16 mouse cellular contexts compared by ENCODE assay signal in genomic region chr2:59339776-59340539, GRCm38 (mm10).
DNase-seq lines count a peak whose midpoint lies in the region; ATAC-seq and TF ChIP-seq lines count a peak whose summit lies in the region.
"Had no signal": no experiment of that assay in that cellular context is flagged by ENCODE, and none has a peak within 500 bp of the region (broad histone marks: within the 10 kb centered on the region; RNA-seq: fewer than 3 reads in every experiment).

No protein-coding gene starts in this region.

- TF ChIP-seq CTCF in thymus, adult 2 months (IDR thresholded peaks at IDR 0.05; ENCODE audit: borderline replicate concordance, control insufficient read depth, extremely low read depth, insufficient read depth, low read length, poor library complexity): no peak
- no peak for TF ChIP-seq CTCF in bone marrow, adult 2 months (IDR thresholded peaks at IDR 0.05; ENCODE audit: control insufficient read depth, insufficient read depth, low read length)
- no peak for TF ChIP-seq CTCF in kidney, postnatal 0 days (IDR thresholded peaks at IDR 0.05; ENCODE audit: low read depth)

- no peaks in the 10 kb centered on the region for H3K36me3 ChIP-seq in thymus, adult 2 months (ENCODE audit: control insufficient read depth, insufficient read depth, low read length)
- H3K36me3 ChIP-seq in kidney, postnatal 0 days (ENCODE audit: insufficient read depth, low read length): peaks cover 28% of the 10 kb centered on the region

- H3K27ac ChIP-seq in thymus, adult 2 months (ENCODE audit: control insufficient read depth, insufficient read depth, low read length): peak overlapping the region; percentile 10; the same call in 1 of the 2 replicates
- 0 out of 2 replicates have a peak overlapping the region, but pooled peaks have one; percentile 14 for H3K27ac ChIP-seq in bone marrow, adult 2 months (ENCODE audit: control insufficient read depth, insufficient read depth, low read depth, low read length, poor library complexity)
- no peak overlapping the region for H3K27ac ChIP-seq in kidney, postnatal 0 days
- H3K27ac ChIP-seq: forebrain, embryonic 12.5 days had no signal

- no peaks in the 10 kb centered on the region for H3K27me3 ChIP-seq in thymus, adult 2 months (ENCODE audit: control insufficient read depth, insufficient read depth, low read length)
- no peaks in the 10 kb centered on the region for H3K27me3 ChIP-seq in kidney, postnatal 0 days (ENCODE audit: insufficient read depth, low read length)
- H3K27me3 ChIP-seq: forebrain, embryonic 12.5 days had no signal

- H3K9ac ChIP-seq in kidney, postnatal 0 days (ENCODE audit: low read depth, low read length): no peak overlapping the region
- H3K9ac ChIP-seq: forebrain, embryonic 12.5 days had no signal

- H3K4me1 ChIP-seq in thymus, adult 2 months (replicated peaks; ENCODE audit: control insufficient read depth, insufficient read depth, low read length): peaks cover 25% of the 10 kb centered on the region
- H3K4me1 ChIP-seq in bone marrow, adult 2 months (ENCODE audit: control insufficient read depth, insufficient read depth, low read length): peaks cover 2% of the 10 kb centered on the region
- no peaks in the 10 kb centered on the region for H3K4me1 ChIP-seq in kidney, postnatal 0 days (replicated peaks; ENCODE audit: insufficient read depth, low read length)
- H3K4me1 ChIP-seq: forebrain, embryonic 12.5 days had no signal

- peak; percentile 51 for ATAC-seq in kidney, postnatal 0 days (replicated peaks; ENCODE audit: low FRiP score, low read depth)
- no peak for ATAC-seq in megakaryocyte-erythroid progenitor cell, adult 5-6 weeks (replicated peaks; ENCODE audit: low FRiP score, low TSS enrichment, poor library complexity, severe bottlenecking)

- H3K4me2 ChIP-seq in kidney, postnatal 0 days (ENCODE audit: low read length): no peak overlapping the region
- H3K4me2 ChIP-seq: forebrain, embryonic 12.5 days; heart, embryonic 11.5 days had no signal

- no peak for TF ChIP-seq POLR2A in thymus, adult 2 months (IDR thresholded peaks at IDR 0.05; ENCODE audit: control insufficient read depth, extremely low read depth, insufficient read depth, low read length, poor library complexity)
- no peak for TF ChIP-seq POLR2A in bone marrow, adult 2 months (IDR thresholded peaks at IDR 0.05; ENCODE audit: borderline replicate concordance, control insufficient read depth, low read depth, low read length)

- no peaks in the 10 kb centered on the region for H3K9me3 ChIP-seq in kidney, postnatal 0 days (replicated peaks; ENCODE audit: low read length)
- H3K9me3 ChIP-seq: forebrain, embryonic 12.5 days had no signal

- DNase-seq in thymus, adult 2 months: no peak
- no peak for DNase-seq in thymus, postnatal 4 days
- peak; percentile 26 for DNase-seq in kidney, postnatal 0 days (ENCODE audit: low spot score)
- no peak for DNase-seq in layer of hippocampus, postnatal 10 days (ENCODE audit: low spot score in 2 of 2)
- no peak for DNase-seq in right cerebral cortex, adult 18-20 months
- DNase-seq: adrenal gland, postnatal 25 days; cerebellum, postnatal 36 days; heart, postnatal 4 days; layer of hippocampus, adult 9-11 months; lung, adult 18-20 months; lung, postnatal 4 days; midbrain, embryonic 14.5 days had no signal

- WGBS in thymus, adult 2 months: 16% methylated on average over 5 of the region's 5 CpGs
- 47% methylated on average over 5 of the region's 5 CpGs for WGBS in bone marrow, adult 2 months
- 78% methylated on average over 5 of the region's 5 CpGs for WGBS in kidney, postnatal 0 days

- H3K4me3 ChIP-seq in thymus, adult 2 months (ENCODE audit: control insufficient read depth, insufficient read depth, low read length): no peak overlapping the region
- H3K4me3 ChIP-seq in bone marrow, adult 2 months (replicated peaks; ENCODE audit: control insufficient read depth, low read depth, low read length): no peak overlapping the region
- no peak overlapping the region for H3K4me3 ChIP-seq in kidney, postnatal 0 days (replicated peaks; ENCODE audit: low read depth, low read length)
- H3K4me3 ChIP-seq: forebrain, embryonic 12.5 days had no signal
